Mouse (Mus musculus): ENCODE measurements at regions not wholly inside any gene's neighbourhood (a gene's known extent, or its start where the extent isn't known, plus 50 kb on each side); places are given as distances from the start of the nearest gene placed in this dataset.

DNA sequence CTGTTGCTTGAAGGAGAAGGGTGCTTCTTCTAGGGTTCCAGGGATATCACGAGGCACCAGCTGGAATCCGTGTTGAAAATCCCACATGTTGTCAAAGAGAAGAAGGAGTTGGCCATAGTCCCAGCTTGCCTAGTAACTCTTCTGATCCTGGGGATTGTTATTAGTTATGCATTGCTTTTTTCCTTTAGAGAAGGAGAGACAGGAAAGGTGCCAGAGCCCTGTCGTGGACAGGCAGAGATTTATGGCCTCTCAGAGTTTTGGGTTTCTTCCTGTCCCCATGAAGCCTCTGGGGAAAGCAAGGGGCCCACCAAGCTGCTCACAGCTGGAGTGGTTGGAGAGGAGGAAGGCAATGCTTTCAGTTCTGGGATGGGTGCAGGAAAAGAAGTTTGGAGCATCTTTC is 76.6 kb downstream of the Ttc32 start:
- TF ChIP-seq POLR2A (IDR thresholded peaks at IDR 0.05; ENCODE audit: borderline replicate concordance, low read depth, low read length) (no peak), CTCF (IDR thresholded peaks at IDR 0.05; ENCODE audit: low read depth, low read length) (no peak)
